Mouse (Mus musculus) left cerebral cortex, postnatal 25 days (tissue): ENCODE data around the gene Ube2s. TPM values are rescaled to one million over a fixed set of nuclear protein-coding genes. Genes with fewer than 3 reads are reported as not detected.

Source experiments
- DNase-seq, 2 experiments: peaks; one replicate each; pipeline ENCODE4 v3.0.0; 2022; ENCODE audit warnings: low spot score in 2 of 2, mixed read lengths in 1 of 2
- intact Hi-C: fragments of 180-260 bp; cut with DNase I; formaldehyde crosslinking; loops from one replicate; pipeline ENCODE4 v1.15.1; 2025
- total RNA-seq, 2 experiments: library from RNA; stranded (reverse); gene quantifications; 2 replicates each; pipeline ENCODE4 v1.2.3; 2021

Ube2s gene
- total RNA-seq, 2 experiments from 2014 or later, result 108 to 110 TPM

GRCm38 (mm10) chr7:4744886-4745285 is 67.5 kb downstream of the Ube2s start:
- intact Hi-C loops, result no loop called here
- no peak for DNase-seq

Other genes starting within 250 kb of the Ube2s start
- gene Ptprh, start 208.5 kb downstream of the Ube2s start, total RNA-seq, result under 1 TPM; 0.46 to 0.71 TPM
- gene Tmem86b, start 181.2 kb downstream of the Ube2s start, total RNA-seq, result 10 to 100 TPM; 14.0 to 16.7 TPM
- gene Ppp6r1, start 153.6 kb downstream of the Ube2s start, total RNA-seq, result 100 to 1,000 TPM; 145 to 148 TPM
- 100 to 1,000 TPM in 1 of 2 experiments, 10 to 100 TPM in 1; 91.8 to 105 TPM for gene Hspbp1, start 127.5 kb downstream of the Ube2s start, total RNA-seq
- gene Brsk1, start 122.0 kb downstream of the Ube2s start, total RNA-seq, result 100 to 1,000 TPM; 394 to 407 TPM
- not detected for gene Tmem150b, start 87.3 kb downstream of the Ube2s start, total RNA-seq
- gene Kmt5c, start 72.5 kb downstream of the Ube2s start, total RNA-seq, result 10 to 100 TPM; 25.0 to 30.4 TPM
- gene Cox6b2, start 59.5 kb downstream of the Ube2s start, total RNA-seq, result 1 to 10 TPM; 4.6 to 5.9 TPM
- gene Fam71e2, start 41.3 kb downstream of the Ube2s start, total RNA-seq, result not detected
- gene Il11, start 29.7 kb downstream of the Ube2s start, total RNA-seq, result under 1 TPM; 0.69 to 0.83 TPM
- not detected for gene Tmem190, start 29.7 kb downstream of the Ube2s start, total RNA-seq
- 1 to 10 TPM; 2.3 to 3.0 TPM for gene Tmem238, start 22.9 kb downstream of the Ube2s start, total RNA-seq
- gene Rpl28, start 19.7 kb downstream of the Ube2s start, total RNA-seq, result 100 to 1,000 TPM; 428 to 431 TPM
- 100 to 1,000 TPM; 115 to 148 TPM for gene Shisa7, start 32.1 kb upstream of the Ube2s start, total RNA-seq
- gene Isoc2b, start 57.7 kb upstream of the Ube2s start, total RNA-seq, result 1 to 10 TPM; 3.3 to 4.1 TPM
- 10 to 100 TPM; 10.4 to 11.0 TPM for gene Isoc2a, start 64.6 kb upstream of the Ube2s start, total RNA-seq
- gene Gm36210, start 93.9 kb upstream of the Ube2s start, total RNA-seq, result under 1 TPM in 1 of 2 experiments, not detected in 1; 0.25 TPM
- gene Zfp628, start 102.6 kb upstream of the Ube2s start, total RNA-seq, result 10 to 100 TPM; 14.3 to 14.6 TPM
- 100 to 1,000 TPM in 1 of 2 experiments, 10 to 100 TPM in 1; 94.4 to 103 TPM for gene Nat14, start 109.4 kb upstream of the Ube2s start, total RNA-seq
- gene Ssc5d, start 113.2 kb upstream of the Ube2s start, total RNA-seq, result 1 to 10 TPM; 2.3 to 2.4 TPM
- gene Sbk2, start 151.8 kb upstream of the Ube2s start, total RNA-seq, result not detected
- under 1 TPM; 0.34 to 0.85 TPM for gene Sbk3, start 158.6 kb upstream of the Ube2s start, total RNA-seq
- 10 to 100 TPM; 24.8 to 33.7 TPM for gene Zfp579, start 183.6 kb upstream of the Ube2s start, total RNA-seq
- 1 to 10 TPM; 6.9 TPM for gene Zfp524, start 201.8 kb upstream of the Ube2s start, total RNA-seq
- gene Fiz1, start 202.1 kb upstream of the Ube2s start, total RNA-seq, result 10 to 100 TPM; 21.2 to 31.2 TPM
- gene Gm44973, start 202.9 kb upstream of the Ube2s start, total RNA-seq, result not detected
- 10 to 100 TPM; 32.9 to 34.5 TPM for gene Zfp865, start 207.8 kb upstream of the Ube2s start, total RNA-seq
- gene Ccdc106, start 208.0 kb upstream of the Ube2s start, total RNA-seq, result 10 to 100 TPM; 52.0 to 65.0 TPM
- gene 4632433K11Rik, start 221.5 kb upstream of the Ube2s start, total RNA-seq, result 1 to 10 TPM in 1 of 2 experiments, under 1 TPM in 1; 0.85 to 1.2 TPM
- gene Zfp784, start 225.9 kb upstream of the Ube2s start, total RNA-seq, result 1 to 10 TPM; 5.4 to 6.5 TPM
- 10 to 100 TPM; 36.8 to 41.7 TPM for gene Zfp580, start 238.9 kb upstream of the Ube2s start, total RNA-seq
- 100 to 1,000 TPM; 171 to 180 TPM for gene U2af2, start 249.6 kb upstream of the Ube2s start, total RNA-seq